Mouse (Mus musculus) ES-E14 (cell line): ENCODE data around the gene Asphd2. TPM values are rescaled to one million over a fixed set of nuclear protein-coding genes. Genes with fewer than 3 reads are reported as not detected.

Experiments used
- DNase-seq: peaks from one replicate; pipeline ENCODE4 v3.0.0-alpha.2; 2013; ENCODE audit warnings: low read depth, low spot score
- H3K27ac ChIP-seq: 2 replicates; pipeline ENCODE4 v1.5.1; 2012; ENCODE audit warnings: low read depth, mild to moderate bottlenecking, low read length, moderate library complexity, mixed read lengths; ENCODE audit not compliant: poor library complexity, insufficient read depth, severe bottlenecking
- H3K36me3 ChIP-seq: 2 replicates; pipeline ENCODE4 v1.6.1; 2012; ENCODE audit warnings: mild to moderate bottlenecking, low read length, moderate library complexity, mixed read lengths; ENCODE audit not compliant: control insufficient read depth, poor library complexity, insufficient read depth, severe bottlenecking
- H3K4me1 ChIP-seq, 2 experiments: fragments of 150-350 bp in 1 of 2; sonication (generic) in 1 of 2; 2 replicates each; pipeline ENCODE4 v1.6.1; 2012; ENCODE audit warnings: low read length in 2 of 2, mild to moderate bottlenecking in 1 of 2, mixed read lengths in 1 of 2; ENCODE audit not compliant: control insufficient read depth in 2 of 2, insufficient read depth in 2 of 2, poor library complexity in 1 of 2
- H3K4me3 ChIP-seq, 2 experiments: fragments of 150-350 bp in 1 of 2; sonication (generic) in 1 of 2; 2 replicates each; pipeline ENCODE4 v1.5.1; 2012; ENCODE audit warnings: low read length in 2 of 2, low read depth in 1 of 2, mild to moderate bottlenecking in 1 of 2, mixed read lengths in 1 of 2; ENCODE audit not compliant: insufficient read depth in 1 of 2, poor library complexity in 1 of 2, severe bottlenecking in 1 of 2
- H3K9ac ChIP-seq: 2 replicates; pipeline ENCODE4 v1.6.1; 2012; ENCODE audit warnings: low read depth, mild to moderate bottlenecking, low read length, mixed read lengths; ENCODE audit not compliant: poor library complexity, insufficient read depth, severe bottlenecking
- H3K9me3 ChIP-seq: fragments of 150-350 bp; sonication (generic); 2 replicates; pipeline ENCODE4 v1.6.1; 2012; ENCODE audit warnings: low read depth, mild to moderate bottlenecking, low read length; ENCODE audit not compliant: control insufficient read depth, insufficient read depth
- CHD2 ChIP-seq: IDR thresholded peaks from 2 replicates; pipeline ENCODE4 v1.6.1; 2014; ENCODE audit warnings: mild to moderate bottlenecking, low read depth, low read length, inconsistent platforms
- HCFC1 ChIP-seq: IDR thresholded peaks from 2 replicates; pipeline ENCODE4 v1.6.1; 2012; ENCODE audit warnings: low read length, inconsistent platforms, borderline replicate concordance; ENCODE audit not compliant: insufficient read depth
- MAFK ChIP-seq: IDR thresholded peaks from 2 replicates; pipeline ENCODE4 v1.6.1; 2014; ENCODE audit warnings: mild to moderate bottlenecking, low read depth, low read length, inconsistent platforms; ENCODE audit not compliant: insufficient read depth
- ZC3H11A ChIP-seq: IDR thresholded peaks from 2 replicates; pipeline ENCODE4 v1.6.1; 2012; ENCODE audit warnings: low read depth, mild to moderate bottlenecking, inconsistent platforms, low read length, borderline replicate concordance
- ZNF384 ChIP-seq: IDR thresholded peaks from 2 replicates; pipeline ENCODE4 v1.6.1; 2012; ENCODE audit warnings: low read depth, low read length, inconsistent platforms
- in situ Hi-C, 2 experiments: fragments of 600-800 bp; cut with MboI; formaldehyde crosslinking; loops; one replicate each; pipeline ENCODE4 v1.15.1; 2025; ENCODE audit warnings: low sequenced_read_pairs in 2 of 2, inconsistent platforms in 1 of 2; ENCODE audit not compliant: unreplicated experiment in 2 of 2
- total RNA-seq: library from RNA; depleted of rRNA; stranded (reverse); fragments of 300-350 nt; gene quantifications from 2 replicates; pipeline ENCODE4 v1.2.3, GENCODE M21; 2012

Gene Asphd2
- total RNA-seq, 1 experiment, result 4.6 TPM

DNA sequence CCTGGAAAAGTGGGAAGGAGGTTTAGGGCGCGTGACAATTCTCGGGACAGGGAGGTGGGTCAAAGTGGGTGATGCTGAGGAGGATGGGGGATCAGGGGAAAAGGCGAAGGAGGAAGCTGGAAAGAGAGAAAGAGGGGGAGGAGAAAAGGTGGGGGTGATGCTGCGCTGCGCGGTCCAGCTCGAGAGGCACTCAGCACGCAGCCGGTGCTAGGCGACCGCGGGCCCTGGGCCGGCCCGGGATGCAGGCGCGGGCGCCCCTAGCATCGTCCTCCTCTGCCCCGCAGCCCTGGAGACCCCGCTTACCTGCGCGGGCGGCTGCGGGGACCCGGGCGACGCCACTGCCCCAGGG lies 277 bp downstream of the Asphd2 start:
- Histone ChIP-seq H3K9me3 (no peaks in the 10 kb centered on the region), H3K4me3 (peak overlapping the region; percentile 61 to 77), H3K4me1 (peaks cover 0 to 8% of the 10 kb centered on the region in 2 experiments; a peak in 1 of 4 replicates), H3K9ac (peak overlapping the region; percentile 46), H3K27ac (no peak overlapping the region), H3K36me3 (no peaks in the 10 kb centered on the region)
- no peak for TF ChIP-seq CHD2
- TF ChIP-seq HCFC1, result no peak
- TF ChIP-seq MAFK, result no peak
- in situ Hi-C loops, result no loop called here
- no peak for DNase-seq

- H3K9ac ChIP-seq, result peak overlapping the region; percentile 46
- peak overlapping the region; percentile 61 to 77 for H3K4me3 ChIP-seq
- TF ChIP-seq HCFC1, result no peak
- TF ChIP-seq ZC3H11A, result no peak
- no peak for TF ChIP-seq CHD2
- TF ChIP-seq MAFK, result no peak
- TF ChIP-seq ZNF384, result no peak
- no peaks in the 10 kb centered on the region for H3K36me3 ChIP-seq
- in situ Hi-C loops, result no loop called here
- no peak overlapping the region for H3K27ac ChIP-seq
- peaks cover 0 to 8% of the 10 kb centered on the region in 2 experiments; a peak in 1 of 4 replicates for H3K4me1 ChIP-seq
- no peaks in the 10 kb centered on the region for H3K9me3 ChIP-seq
- no peak for DNase-seq
These were observed 788 bp downstream of the Asphd2 start for GRCm38 (mm10) chr5:112393741-112394414.

DNA sequence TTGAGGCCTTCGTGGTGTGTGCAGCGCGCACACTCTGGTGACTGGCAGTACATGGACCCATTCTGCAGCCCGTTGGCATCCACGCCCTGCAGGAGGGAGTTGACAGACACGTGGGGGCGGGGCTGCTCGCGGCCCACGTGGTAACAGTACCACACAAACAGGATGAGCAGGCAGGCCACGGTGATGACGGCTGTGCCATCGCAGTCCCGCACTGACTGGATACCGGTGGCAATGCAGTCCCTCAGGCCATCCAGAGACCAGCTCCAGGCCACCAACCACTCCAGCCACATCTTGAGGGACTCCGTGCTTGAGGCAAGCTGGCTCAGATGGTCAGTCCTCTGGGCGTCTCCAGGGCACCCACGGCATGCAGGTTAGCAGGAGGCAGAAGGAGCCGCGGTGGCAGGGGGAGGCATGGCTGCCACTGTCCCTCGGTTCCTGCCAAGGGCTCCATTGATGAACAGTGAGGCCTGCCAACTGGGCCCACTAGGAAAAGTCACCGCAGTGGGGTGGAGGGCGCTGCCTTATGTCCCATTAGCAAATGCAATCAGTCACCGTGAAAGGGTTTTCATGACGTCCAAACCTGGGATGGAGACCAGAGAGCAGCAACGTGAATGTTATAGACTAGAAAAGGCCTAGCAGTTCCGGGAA lies 2.9 kb downstream of the Asphd2 start:
- in situ Hi-C loops, result no loop called here
- Histone ChIP-seq H3K9me3 (no peaks in the 10 kb centered on the region), H3K9ac (0 out of 2 replicates have a peak overlapping the region, but pooled peaks have one; percentile 8), H3K36me3 (no peaks in the 10 kb centered on the region), H3K4me1 (peaks cover 0 to 8% of the 10 kb centered on the region in 2 experiments; a peak in 1 of 4 replicates), H3K27ac (no peak overlapping the region), H3K4me3 (peak overlapping the region in 1 of 2 experiments; percentile 50; a peak in 2 of 4 replicates)
- no peak for DNase-seq
- TF ChIP-seq CHD2, result no peak
- TF ChIP-seq MAFK, result no peak
- TF ChIP-seq HCFC1, result no peak
- TF ChIP-seq ZNF384, result no peak
- TF ChIP-seq ZC3H11A, result no peak

GRCm38 (mm10) chr5:112391002-112391401 lies 3.7 kb downstream of the Asphd2 start:
- no peak for TF ChIP-seq MAFK
- no peak for TF ChIP-seq CHD2
- TF ChIP-seq HCFC1, result no peak
- no peak for TF ChIP-seq ZC3H11A
- no peak for TF ChIP-seq ZNF384
- Histone ChIP-seq H3K36me3 (no peaks in the 10 kb centered on the region), H3K9me3 (no peaks in the 10 kb centered on the region), H3K9ac (no peak overlapping the region), H3K27ac (no peak overlapping the region), H3K4me1 (peaks cover 0 to 8% of the 10 kb centered on the region in 2 experiments; a peak in 1 of 4 replicates), H3K4me3 (peak overlapping the region in 1 of 2 experiments; percentile 50; a peak in 1 of 4 replicates)
- DNase-seq, result no peak
- in situ Hi-C loops, result no loop called here
